Mouse (Mus musculus) forebrain, embryonic 10.5 days (tissue): ENCODE data around the gene Dlg2. TPM values are rescaled to one million over a fixed set of nuclear protein-coding genes. Genes with fewer than 3 reads are reported as not detected.
"Not testable (repeated sequence)": the region's sequence is repeated elsewhere in the genome, so short reads cannot be mapped to it uniquely, and the experiment has no call there.

Experiments used
- DNase-seq: peaks from one replicate; pipeline ENCODE4 v3.0.0-alpha.2; 2017; ENCODE audit warnings: low spot score; ENCODE audit errors: extremely low spot score
- H3K27ac ChIP-seq: fragments of 300-500 bp; sonication (generic); 2 replicates; pipeline ENCODE4 v1.5.1; 2016; ENCODE audit warnings: mild to moderate bottlenecking
- H3K27me3 ChIP-seq: fragments of 300-500 bp; sonication (generic); 2 replicates; pipeline ENCODE4 v1.6.1; 2016; ENCODE audit warnings: mild to moderate bottlenecking; ENCODE audit not compliant: poor library complexity, severe bottlenecking
- H3K36me3 ChIP-seq: fragments of 300-500 bp; sonication (generic); replicated peaks from 2 replicates; pipeline ENCODE4 v1.6.1; 2016; ENCODE audit warnings: mild to moderate bottlenecking, moderate library complexity
- H3K4me1 ChIP-seq: fragments of 300-500 bp; sonication (generic); 2 replicates; pipeline ENCODE4 v1.6.1; 2016
- H3K4me3 ChIP-seq: fragments of 300-500 bp; sonication (generic); 2 replicates; pipeline ENCODE4 v1.5.1; 2016; ENCODE audit warnings: mild to moderate bottlenecking, moderate library complexity
- H3K9me3 ChIP-seq: fragments of 300-500 bp; sonication (generic); 2 replicates; pipeline ENCODE4 v1.6.1; 2016; ENCODE audit warnings: mild to moderate bottlenecking, moderate library complexity
- WGBS: fragments of 180-500 bp; shearing (Covaris S2); methylation state at CpG from one replicate; pipeline ENCODE4 v1.1.7; 2016; 5-methylcytosine and 5-hydroxymethylcytosine counted together
- polyA plus RNA-seq: library from polyadenylated mRNA; unstranded; fragments of >200 nt; fragmentation: Nextera tagmentation; extraction: Ambion mirVana; gene quantifications from 2 replicates; pipeline ENCODE4 v1.2.1, GENCODE M21; 2016

Dlg2 gene
- polyA plus RNA-seq, 1 experiment from 2014 or later = 0.95 TPM

DNA sequence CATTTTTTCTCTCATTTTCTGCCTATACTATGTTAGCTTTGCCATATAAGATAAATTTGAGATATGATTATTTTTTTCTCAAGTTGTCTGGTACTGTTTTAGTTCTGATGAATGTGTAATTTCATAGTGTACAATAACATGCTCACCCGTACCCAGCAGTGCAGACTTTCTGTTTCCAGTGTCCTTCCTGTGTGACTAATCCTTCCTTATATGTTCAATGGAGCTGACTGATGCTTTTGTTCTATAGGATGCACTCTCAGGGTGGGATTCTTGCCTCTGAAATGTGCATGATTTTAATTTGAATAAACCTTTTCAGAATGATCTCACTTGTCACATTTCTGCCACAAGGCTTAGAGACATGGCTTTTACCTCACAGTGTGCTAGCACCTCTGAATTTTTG, 259.9 kb downstream of the Dlg2 start:
- 21% methylated on average over 1 of the region's 1 CpGs for WGBS
- H3K9me3 ChIP-seq = no peaks in the 10 kb centered on the region
- H3K27me3 ChIP-seq = no peaks in the 10 kb centered on the region
- peaks cover 7% of the 10 kb centered on the region for H3K4me1 ChIP-seq
- H3K36me3 ChIP-seq = no peaks in the 10 kb centered on the region
- no peak overlapping the region for H3K4me3 ChIP-seq
- no peak overlapping the region for H3K27ac ChIP-seq
- DNase-seq = no peak

- Histone ChIP-seq H3K36me3 (no peaks in the 10 kb centered on the region), H3K4me3 (no peak overlapping the region), H3K9me3 (no peaks in the 10 kb centered on the region), H3K4me1 (no peaks in the 10 kb centered on the region), H3K27ac (no peak overlapping the region), H3K27me3 (no peaks in the 10 kb centered on the region)
- DNase-seq = no peak
- WGBS = 85% methylated on average over 1 of the region's 1 CpGs
These were observed 272.2 kb downstream of the Dlg2 start for GRCm38 (mm10) chr7:90748636-90749035.

- H3K27me3 ChIP-seq = no peaks in the 10 kb centered on the region
- 87% methylated on average over 1 of the region's 1 CpGs for WGBS
- no peak for DNase-seq
- no peaks in the 10 kb centered on the region for H3K36me3 ChIP-seq
- no peak overlapping the region for H3K4me3 ChIP-seq
- H3K27ac ChIP-seq = no peak overlapping the region
- no peaks in the 10 kb centered on the region for H3K9me3 ChIP-seq
- H3K4me1 ChIP-seq = no peaks in the 10 kb centered on the region
These were observed 311.5 kb downstream of the Dlg2 start for GRCm38 (mm10) chr7:90787945-90788344.

DNA sequence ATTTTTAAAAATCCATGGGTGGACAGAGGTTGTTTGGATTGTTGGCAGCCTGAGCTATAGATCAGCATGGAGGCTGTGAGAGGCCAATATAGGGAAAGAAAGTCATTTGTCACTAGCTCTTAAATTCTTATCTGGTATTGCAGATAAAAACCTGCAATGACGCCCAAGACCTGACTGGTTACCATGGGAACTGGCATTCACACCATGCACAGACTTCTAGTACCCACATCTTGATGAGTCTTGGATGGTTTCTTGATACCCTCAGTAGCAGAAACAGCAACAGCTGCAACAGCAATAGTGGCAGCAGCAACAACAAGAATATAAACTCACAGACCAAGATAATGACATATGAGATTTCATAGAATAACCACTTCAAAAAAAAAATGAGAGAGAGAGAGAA, 315.1 kb downstream of the Dlg2 start:
- H3K27me3 ChIP-seq = no peaks in the 10 kb centered on the region
- H3K36me3 ChIP-seq = no peaks in the 10 kb centered on the region
- no peak for DNase-seq
- no peaks in the 10 kb centered on the region for H3K9me3 ChIP-seq
- no peak overlapping the region for H3K27ac ChIP-seq
- WGBS = 70% methylated on average over 1 of the region's 1 CpGs
- no peaks in the 10 kb centered on the region for H3K4me1 ChIP-seq
- H3K4me3 ChIP-seq = no peak overlapping the region

- Histone ChIP-seq H3K4me3 (no peak overlapping the region), H3K9me3 (no peaks in the 10 kb centered on the region), H3K36me3 (no peaks in the 10 kb centered on the region), H3K4me1 (no peaks in the 10 kb centered on the region), H3K27ac (no peak overlapping the region), H3K27me3 (no peaks in the 10 kb centered on the region)
- 89% methylated on average over 3 of the region's 3 CpGs for WGBS
- DNase-seq = no peak
These were observed 349.2 kb downstream of the Dlg2 start for GRCm38 (mm10) chr7:90825640-90826039.

DNA sequence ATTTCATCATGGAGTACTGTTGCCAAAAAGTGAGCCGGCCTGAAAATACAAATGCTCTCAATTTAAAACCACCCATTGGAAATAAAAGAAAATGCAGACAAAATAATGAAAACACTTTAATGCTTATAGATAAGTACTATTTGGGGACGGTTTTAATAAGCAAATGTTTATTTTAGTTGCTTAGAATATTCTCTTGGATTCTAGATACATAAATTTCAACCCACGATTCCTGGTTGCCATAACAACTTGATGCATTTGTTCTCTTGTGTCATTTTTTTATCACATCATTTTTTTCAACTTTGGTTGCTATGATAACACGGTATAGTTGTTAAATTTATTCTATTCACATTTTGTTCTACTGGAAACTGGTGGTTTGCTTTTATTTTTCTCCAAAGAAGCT, 364.8 kb downstream of the Dlg2 start:
- Histone ChIP-seq H3K27me3 (no peaks in the 10 kb centered on the region), H3K9me3 (no peaks in the 10 kb centered on the region), H3K4me3 (no peak overlapping the region), H3K27ac (no peak overlapping the region), H3K4me1 (peaks cover 8% of the 10 kb centered on the region; the same call in 1 of the 2 replicates), H3K36me3 (no peaks in the 10 kb centered on the region)
- DNase-seq = no peak
- 79% methylated on average over 4 of the region's 4 CpGs for WGBS

DNA sequence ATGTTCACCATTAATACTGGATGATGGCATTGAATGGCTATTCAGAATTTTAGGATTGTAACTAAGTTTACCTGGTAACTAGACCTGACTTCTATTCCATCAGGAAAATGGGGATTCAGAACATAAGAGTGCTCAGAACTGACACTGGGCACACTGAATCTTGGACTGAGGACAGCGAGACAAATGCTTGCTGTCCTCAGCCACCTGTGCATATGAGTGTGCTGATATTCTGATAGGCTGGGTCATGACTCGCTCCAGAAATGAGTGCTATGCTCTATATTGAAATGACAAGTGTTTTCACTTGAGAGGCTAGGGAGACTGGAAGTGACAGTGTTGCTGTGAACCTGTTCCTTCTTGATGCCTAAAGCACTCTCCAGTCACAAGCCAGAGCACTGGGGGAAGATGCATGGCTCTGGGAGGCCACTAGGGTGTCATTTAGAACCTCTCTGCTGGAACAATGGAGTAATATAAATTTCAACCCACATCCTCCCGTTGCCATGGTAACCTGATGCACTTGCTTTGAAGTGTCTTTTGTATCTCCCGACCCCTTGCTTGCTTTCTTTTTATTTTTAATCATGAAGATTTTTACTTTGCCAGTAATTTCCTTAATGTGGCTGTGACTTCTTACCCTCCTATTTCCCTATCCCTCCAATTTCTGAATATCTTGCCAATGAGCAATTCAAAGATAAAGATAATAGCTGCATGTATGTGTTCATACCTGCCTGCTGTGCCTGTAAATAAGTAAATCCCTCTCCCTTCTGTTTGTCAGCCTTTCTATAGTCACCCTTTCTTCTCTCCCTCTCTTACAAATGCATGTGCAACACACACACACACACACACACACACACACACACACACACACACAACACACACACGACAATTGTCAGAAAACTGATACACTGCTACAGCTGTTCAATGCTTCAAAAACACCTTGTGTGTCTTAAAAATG, 367.1 kb downstream of the Dlg2 start:
- H3K36me3 ChIP-seq = no peaks in the 10 kb centered on the region
- 68% methylated on average over 5 of the region's 5 CpGs for WGBS
- H3K9me3 ChIP-seq = no peaks in the 10 kb centered on the region
- no peak overlapping the region for H3K4me3 ChIP-seq
- peak; percentile 16 for DNase-seq
- no peak overlapping the region for H3K27ac ChIP-seq
- no peaks in the 10 kb centered on the region for H3K27me3 ChIP-seq
- H3K4me1 ChIP-seq = peaks cover 8% of the 10 kb centered on the region; the same call in 1 of the 2 replicates

GRCm38 (mm10) chr7:90876796-90877195, 400.3 kb downstream of the Dlg2 start:
- not testable (repeated sequence) for H3K27ac ChIP-seq, H3K4me3 ChIP-seq
- 54% methylated on average over 4 of the region's 4 CpGs for WGBS

GRCm38 (mm10) chr7:90882740-90883139, 406.3 kb downstream of the Dlg2 start:
- H3K36me3 ChIP-seq = no peaks in the 10 kb centered on the region
- H3K27me3 ChIP-seq = peaks cover 16% of the 10 kb centered on the region
- peaks cover 15% of the 10 kb centered on the region for H3K4me1 ChIP-seq
- no peak overlapping the region for H3K4me3 ChIP-seq
- H3K27ac ChIP-seq = no peak overlapping the region
- H3K9me3 ChIP-seq = no peaks in the 10 kb centered on the region
- 76% methylated on average over 3 of the region's 3 CpGs for WGBS
- DNase-seq = no peak

More at GRCm38 (mm10) chr7:90876796-90877195, 400.3 kb downstream of the Dlg2 start:
- not testable (repeated sequence) for H3K9me3 ChIP-seq, H3K4me1 ChIP-seq, DNase-seq, H3K36me3 ChIP-seq, H3K27me3 ChIP-seq

GRCm38 (mm10) chr7:90886396-90887006, 410.0 kb downstream of the Dlg2 start:
- peak overlapping the region; percentile 76; the same call in 1 of the 2 replicates for H3K27ac ChIP-seq
- DNase-seq = peak; percentile 14
- under 1% methylated on average over 13 of the region's 13 CpGs for WGBS

DNA sequence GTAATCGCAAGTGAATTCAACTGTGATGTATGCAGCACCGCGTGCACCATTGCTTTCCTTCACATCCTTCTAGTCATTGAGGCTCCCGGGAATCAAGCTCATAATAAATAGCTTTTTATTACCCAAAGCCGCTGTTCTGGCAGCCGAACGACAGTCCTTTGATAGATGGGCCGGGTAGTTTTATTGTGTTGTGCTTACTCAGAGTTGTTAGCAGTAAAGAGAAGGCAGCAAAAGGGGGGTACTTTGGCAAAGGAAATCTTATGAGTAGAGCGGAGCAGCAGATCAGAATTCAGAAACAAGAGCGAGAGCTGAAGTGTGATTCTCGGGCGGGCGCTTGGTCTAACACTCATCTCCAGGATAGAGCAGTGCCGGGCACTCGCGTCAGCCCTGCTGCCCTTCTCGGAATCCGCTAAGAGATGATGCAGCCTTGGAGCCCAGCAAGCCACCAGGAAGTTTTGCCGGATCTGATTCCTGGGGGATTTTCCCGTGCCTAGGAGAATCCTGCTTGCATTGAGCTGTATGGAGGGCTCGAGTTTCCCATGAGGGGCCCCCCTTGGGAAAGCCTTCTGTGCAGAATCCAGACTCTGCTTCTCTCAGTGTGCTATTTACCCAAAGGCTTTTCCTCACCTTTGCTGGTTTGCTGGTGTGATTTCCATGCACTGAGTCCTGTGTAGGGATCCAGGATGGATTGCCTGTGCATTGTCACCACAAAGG, 410.7 kb downstream of the Dlg2 start:
- Histone ChIP-seq H3K4me3 (peak overlapping the region; percentile 56), H3K36me3 (no peaks in the 10 kb centered on the region), H3K4me1 (peaks cover 18% of the 10 kb centered on the region), H3K27ac (peak overlapping the region; percentile 76), H3K27me3 (peaks cover 16% of the 10 kb centered on the region), H3K9me3 (no peaks in the 10 kb centered on the region)
- DNase-seq = peak; percentile 46
- WGBS = 0% methylated on average over 21 of the region's 21 CpGs

More at GRCm38 (mm10) chr7:90886396-90887006, 410.0 kb downstream of the Dlg2 start:
- H3K9me3 ChIP-seq = no peaks in the 10 kb centered on the region
- H3K4me3 ChIP-seq = peak overlapping the region; percentile 56
- no peaks in the 10 kb centered on the region for H3K36me3 ChIP-seq
- H3K4me1 ChIP-seq = peaks cover 18% of the 10 kb centered on the region
- peaks cover 16% of the 10 kb centered on the region for H3K27me3 ChIP-seq

- Histone ChIP-seq H3K9me3 (no peaks in the 10 kb centered on the region), H3K4me1 (no peaks in the 10 kb centered on the region), H3K27me3 (no peaks in the 10 kb centered on the region), H3K27ac (no peak overlapping the region), H3K4me3 (no peak overlapping the region), H3K36me3 (no peaks in the 10 kb centered on the region)
- 85% methylated on average over 4 of the region's 4 CpGs for WGBS
- no peak for DNase-seq
These were observed 451.0 kb downstream of the Dlg2 start for GRCm38 (mm10) chr7:90927441-90927840.
